Mouse (Mus musculus): ENCODE results near the gene Erg. TPM values are rescaled to one million over a fixed set of nuclear protein-coding genes. Genes with fewer than 3 reads are reported as not detected.

Gene Erg
- polyA plus RNA-seq, 1 experiment from 2014 or later, result 4.0 TPM

- no peak for ATAC-seq
- 83% methylated on average over 10 of the region's 10 CpGs for WGBS
These were observed 89.7 kb downstream of the Erg start for GRCm38 (mm10) chr16:95496582-95497300.

GRCm38 (mm10) chr16:95494108-95494507 lies 92.3 kb downstream of the Erg start:
- Histone ChIP-seq H3K9ac (no peak overlapping the region), H3K4me2 (replicated peaks) (no peak overlapping the region), H3K27ac (no peak overlapping the region), H3K4me1 (replicated peaks) (no peaks in the 10 kb centered on the region), H3K9me3 (no peaks in the 10 kb centered on the region), H3K27me3 (replicated peaks) (no peaks in the 10 kb centered on the region), H3K4me3 (replicated peaks) (no peak overlapping the region), H3K36me3 (no peaks in the 10 kb centered on the region)
- ATAC-seq, result no peak
- 42% methylated on average over 3 of the region's 3 CpGs for WGBS

More at GRCm38 (mm10) chr16:95496582-95497300, 89.7 kb downstream of the Erg start:
- Histone ChIP-seq H3K9me3 (no peaks in the 10 kb centered on the region), H3K36me3 (no peaks in the 10 kb centered on the region), H3K27me3 (replicated peaks) (no peaks in the 10 kb centered on the region), H3K4me1 (replicated peaks) (no peaks in the 10 kb centered on the region), H3K27ac (no peak overlapping the region), H3K9ac (no peak overlapping the region), H3K4me2 (replicated peaks) (no peak overlapping the region), H3K4me3 (replicated peaks) (no peak overlapping the region)

GRCm38 (mm10) chr16:95493336-95493735 lies 93.1 kb downstream of the Erg start:
- Histone ChIP-seq H3K4me3 (replicated peaks) (no peak overlapping the region), H3K27me3 (replicated peaks) (no peaks in the 10 kb centered on the region)
- WGBS, result 69% methylated on average over 8 of the region's 8 CpGs

GRCm38 (mm10) chr16:95492146-95492545 lies 94.2 kb downstream of the Erg start:
- WGBS, result 78% methylated on average over 7 of the region's 7 CpGs
- Histone ChIP-seq H3K4me2 (replicated peaks) (no peak overlapping the region), H3K4me1 (replicated peaks) (no peaks in the 10 kb centered on the region), H3K9me3 (no peaks in the 10 kb centered on the region), H3K9ac (no peak overlapping the region), H3K27me3 (replicated peaks) (no peaks in the 10 kb centered on the region), H3K27ac (no peak overlapping the region), H3K36me3 (no peaks in the 10 kb centered on the region), H3K4me3 (replicated peaks) (no peak overlapping the region)
- no peak for ATAC-seq

More at GRCm38 (mm10) chr16:95493336-95493735, 93.1 kb downstream of the Erg start:
- Histone ChIP-seq H3K9ac (no peak overlapping the region), H3K9me3 (no peaks in the 10 kb centered on the region), H3K4me2 (replicated peaks) (no peak overlapping the region), H3K27ac (no peak overlapping the region), H3K4me1 (replicated peaks) (no peaks in the 10 kb centered on the region), H3K36me3 (no peaks in the 10 kb centered on the region)
- no peak for ATAC-seq

- no peak for ATAC-seq
- Histone ChIP-seq H3K36me3 (no peaks in the 10 kb centered on the region), H3K9me3 (no peaks in the 10 kb centered on the region), H3K4me3 (replicated peaks) (no peak overlapping the region), H3K9ac (no peak overlapping the region), H3K4me1 (replicated peaks) (no peaks in the 10 kb centered on the region), H3K4me2 (replicated peaks) (no peak overlapping the region), H3K27me3 (replicated peaks) (no peaks in the 10 kb centered on the region), H3K27ac (no peak overlapping the region)
- 81% methylated on average over 5 of the region's 5 CpGs for WGBS
These were observed 96.0 kb downstream of the Erg start for GRCm38 (mm10) chr16:95490386-95490785.

- H3K4me1 ChIP-seq (replicated peaks), result no peaks in the 10 kb centered on the region
- no peak for ATAC-seq
- WGBS, result 62% methylated on average over 9 of the region's 9 CpGs
- no peak overlapping the region for H3K4me3 ChIP-seq (replicated peaks)
- H3K9ac ChIP-seq, result no peak overlapping the region
- no peaks in the 10 kb centered on the region for H3K27me3 ChIP-seq (replicated peaks)
- no peaks in the 10 kb centered on the region for H3K36me3 ChIP-seq
- no peak overlapping the region for H3K27ac ChIP-seq
- H3K4me2 ChIP-seq (replicated peaks), result no peak overlapping the region
- no peaks in the 10 kb centered on the region for H3K9me3 ChIP-seq
These were observed 98.6 kb downstream of the Erg start for GRCm38 (mm10) chr16:95487606-95488351.

- Histone ChIP-seq H3K27ac (no peak overlapping the region), H3K4me2 (replicated peaks) (no peak overlapping the region), H3K9ac (no peak overlapping the region), H3K27me3 (replicated peaks) (no peaks in the 10 kb centered on the region), H3K4me1 (replicated peaks) (no peaks in the 10 kb centered on the region), H3K4me3 (replicated peaks) (no peak overlapping the region), H3K36me3 (no peaks in the 10 kb centered on the region), H3K9me3 (no peaks in the 10 kb centered on the region)
- 84% methylated on average over 13 of the region's 13 CpGs for WGBS
- no peak for ATAC-seq
These were observed 105.2 kb downstream of the Erg start for GRCm38 (mm10) chr16:95481176-95481575.

GRCm38 (mm10) chr16:95478558-95478957 lies 107.8 kb downstream of the Erg start:
- no peaks in the 10 kb centered on the region for H3K9me3 ChIP-seq
- no peak for ATAC-seq

GRCm38 (mm10) chr16:95475041-95475440 lies 111.4 kb downstream of the Erg start:
- Histone ChIP-seq H3K9ac (no peak overlapping the region), H3K4me2 (replicated peaks) (no peak overlapping the region), H3K36me3 (no peaks in the 10 kb centered on the region), H3K27ac (no peak overlapping the region), H3K4me3 (replicated peaks) (no peak overlapping the region), H3K27me3 (replicated peaks) (no peaks in the 10 kb centered on the region), H3K4me1 (replicated peaks) (no peaks in the 10 kb centered on the region), H3K9me3 (no peaks in the 10 kb centered on the region)
- 81% methylated on average over 3 of the region's 3 CpGs for WGBS
- ATAC-seq, result no peak

More at GRCm38 (mm10) chr16:95478558-95478957, 107.8 kb downstream of the Erg start:
- H3K27ac ChIP-seq, result no peak overlapping the region
- no peaks in the 10 kb centered on the region for H3K27me3 ChIP-seq (replicated peaks)
- H3K36me3 ChIP-seq, result no peaks in the 10 kb centered on the region
- H3K4me3 ChIP-seq (replicated peaks), result no peak overlapping the region
- 79% methylated on average over 5 of the region's 5 CpGs for WGBS
- H3K9ac ChIP-seq, result no peak overlapping the region
- no peak overlapping the region for H3K4me2 ChIP-seq (replicated peaks)
- H3K4me1 ChIP-seq (replicated peaks), result no peaks in the 10 kb centered on the region

GRCm38 (mm10) chr16:95473946-95474345 lies 112.4 kb downstream of the Erg start:
- Histone ChIP-seq H3K4me2 (replicated peaks) (no peak overlapping the region), H3K27me3 (replicated peaks) (no peaks in the 10 kb centered on the region)
- WGBS, result 79% methylated on average over 3 of the region's 3 CpGs

GRCm38 (mm10) chr16:95472771-95473170 lies 113.6 kb downstream of the Erg start:
- no peaks in the 10 kb centered on the region for H3K4me1 ChIP-seq (replicated peaks)
- 68% methylated on average over 11 of the region's 11 CpGs for WGBS
- no peak overlapping the region for H3K4me2 ChIP-seq (replicated peaks)
- H3K27me3 ChIP-seq (replicated peaks), result no peaks in the 10 kb centered on the region
- no peak overlapping the region for H3K9ac ChIP-seq
- no peak overlapping the region for H3K4me3 ChIP-seq (replicated peaks)
- H3K36me3 ChIP-seq, result no peaks in the 10 kb centered on the region
- H3K27ac ChIP-seq, result no peak overlapping the region
- no peak for ATAC-seq
- no peaks in the 10 kb centered on the region for H3K9me3 ChIP-seq

More at GRCm38 (mm10) chr16:95473946-95474345, 112.4 kb downstream of the Erg start:
- H3K9ac ChIP-seq, result no peak overlapping the region
- no peak overlapping the region for H3K4me3 ChIP-seq (replicated peaks)
- no peak overlapping the region for H3K27ac ChIP-seq
- H3K4me1 ChIP-seq (replicated peaks), result no peaks in the 10 kb centered on the region
- H3K36me3 ChIP-seq, result no peaks in the 10 kb centered on the region
- no peak for ATAC-seq
- H3K9me3 ChIP-seq, result no peaks in the 10 kb centered on the region

GRCm38 (mm10) chr16:95469262-95470139 lies 116.9 kb downstream of the Erg start:
- no peaks in the 10 kb centered on the region for H3K4me1 ChIP-seq (replicated peaks)
- H3K9ac ChIP-seq, result no peak overlapping the region
- H3K9me3 ChIP-seq, result no peaks in the 10 kb centered on the region
- no peaks in the 10 kb centered on the region for H3K27me3 ChIP-seq (replicated peaks)
- no peak for ATAC-seq
- no peak overlapping the region for H3K27ac ChIP-seq
- 68% methylated on average over 9 of the region's 9 CpGs for WGBS
- H3K4me3 ChIP-seq (replicated peaks), result no peak overlapping the region
- no peak overlapping the region for H3K4me2 ChIP-seq (replicated peaks)
- H3K36me3 ChIP-seq, result no peaks in the 10 kb centered on the region
